Mouse (Mus musculus) spleen, adult 2 months (tissue): Measurements from ENCODE around the gene Sp3. TPM values are rescaled to one million over a fixed set of nuclear protein-coding genes. Genes with fewer than 3 reads are reported as not detected.
"Not testable (repeated sequence)": the region's sequence is repeated elsewhere in the genome, so short reads cannot be mapped to it uniquely, and the experiment has no call there.

Experiments
- DNase-seq, 2 experiments: peaks; one replicate each; pipeline versions ENCODE4 v3.0.0 to v3.0.0-alpha.2; 2012 to 2021; ENCODE audit warnings: low spot score in 2 of 2, low read depth in 1 of 2
- H3K27ac ChIP-seq: fragments of 200-500 bp; 2 replicates; pipeline ENCODE4 v1.5.1; 2012; ENCODE audit warnings: low read length, inconsistent platforms; ENCODE audit not compliant: insufficient read depth
- H3K27me3 ChIP-seq: fragments of 200-500 bp; 2 replicates; pipeline ENCODE4 v1.6.1; 2012; ENCODE audit warnings: mild to moderate bottlenecking, moderate library complexity, low read length, inconsistent platforms; ENCODE audit not compliant: control insufficient read depth, insufficient read depth
- H3K36me3 ChIP-seq: fragments of 200-500 bp; 2 replicates; pipeline ENCODE4 v1.6.1; 2012; ENCODE audit warnings: mild to moderate bottlenecking, low read length, inconsistent platforms; ENCODE audit not compliant: control insufficient read depth, insufficient read depth
- H3K4me1 ChIP-seq: fragments of 200-500 bp; 2 replicates; pipeline ENCODE4 v1.6.1; 2011; ENCODE audit warnings: inconsistent platforms; ENCODE audit not compliant: control insufficient read depth, insufficient read depth, insufficient read length
- H3K4me3 ChIP-seq: fragments of 200-500 bp; 2 replicates; pipeline ENCODE4 v1.5.1; 2011; ENCODE audit warnings: mild to moderate bottlenecking, inconsistent platforms; ENCODE audit not compliant: insufficient read depth, insufficient read length; ENCODE audit errors: extremely low read depth
- CTCF ChIP-seq: fragments of 200-500 bp; IDR thresholded peaks from 2 replicates; pipeline ENCODE4 v1.5.1; 2011; ENCODE audit warnings: mild to moderate bottlenecking, inconsistent platforms; ENCODE audit not compliant: insufficient read depth, insufficient read length, insufficient replicate concordance; ENCODE audit errors: extremely low read depth
- POLR2A ChIP-seq: fragments of 200-500 bp; IDR thresholded peaks from 2 replicates; pipeline ENCODE4 v1.6.1; 2011; ENCODE audit warnings: low read depth, low read length, inconsistent platforms
- WGBS: fragments of 180-500 bp; shearing (Covaris S2); methylation state at CpG from one replicate; pipeline ENCODE4 v1.1.7; 2018; 5-methylcytosine and 5-hydroxymethylcytosine counted together
- polyA plus RNA-seq: library from polyadenylated mRNA; depleted of rRNA; stranded (reverse); fragments of >200 nt; gene quantifications from 2 replicates; pipeline ENCODE4 v1.2.3, GENCODE M21; 2012

Sp3 gene
- polyA plus RNA-seq, 1 experiment: 9.4 TPM

GRCm38 (mm10) chr2:72994165-72994564 is 13.9 kb upstream of the Sp3 start:
- Histone ChIP-seq H3K4me1 (peaks cover 10% of the 10 kb centered on the region; the same call in 1 of the 2 replicates), H3K27me3 (no peaks in the 10 kb centered on the region), H3K36me3 (no peaks in the 10 kb centered on the region), H3K4me3 (no peak overlapping the region), H3K27ac (no peak overlapping the region)
- WGBS: 66% methylated on average over 2 of the region's 2 CpGs
- no peak for DNase-seq
- TF ChIP-seq CTCF (no peak), POLR2A (no peak)

GRCm38 (mm10) chr2:72992497-72992896 is 12.3 kb upstream of the Sp3 start:
- TF ChIP-seq CTCF (no peak), POLR2A (no peak)
- H3K27me3 ChIP-seq: no peaks in the 10 kb centered on the region

GRCm38 (mm10) chr2:72988945-72989344 is 8.7 kb upstream of the Sp3 start:
- H3K27ac ChIP-seq, H3K27me3 ChIP-seq, DNase-seq, H3K4me3 ChIP-seq, H3K36me3 ChIP-seq, H3K4me1 ChIP-seq: not testable (repeated sequence)
- WGBS: 93% methylated on average over 9 of the region's 9 CpGs

More at GRCm38 (mm10) chr2:72992497-72992896, 12.3 kb upstream of the Sp3 start:
- H3K4me1 ChIP-seq: peaks cover 6% of the 10 kb centered on the region; the same call in 1 of the 2 replicates
- no peak for DNase-seq
- no peaks in the 10 kb centered on the region; the same call in none of the 2 replicates for H3K36me3 ChIP-seq
- 96% methylated on average over 17 of the region's 17 CpGs for WGBS
- H3K27ac ChIP-seq: no peak overlapping the region
- H3K4me3 ChIP-seq: no peak overlapping the region

- Histone ChIP-seq H3K27me3 (no peaks in the 10 kb centered on the region), H3K4me1 (no peaks in the 10 kb centered on the region), H3K36me3 (no peaks in the 10 kb centered on the region; the same call in none of the 2 replicates), H3K4me3 (no peak within 1 kb of the TSS), H3K27ac (no peak within 1 kb of the TSS)
- 94% methylated on average over 5 of the region's 5 CpGs for WGBS
- DNase-seq: no peak
- TF ChIP-seq POLR2A (no peak), CTCF (no peak)
Measured at GRCm38 (mm10) chr2:72986616-72987015, 6.4 kb upstream of the Sp3 start, which contains the start of gene Gm11084. TSS of gene Gm11084 (minus strand) at chr2:72986716.

- 88% methylated on average over 1 of the region's 1 CpGs for WGBS
- DNase-seq: no peak
- Histone ChIP-seq H3K4me3 (no peak overlapping the region), H3K4me1 (no peaks in the 10 kb centered on the region), H3K27me3 (no peaks in the 10 kb centered on the region), H3K36me3 (no peaks in the 10 kb centered on the region; the same call in none of the 2 replicates), H3K27ac (no peak overlapping the region)
- TF ChIP-seq CTCF (no peak), POLR2A (no peak)
Measured at GRCm38 (mm10) chr2:72985516-72985915, 5.3 kb upstream of the Sp3 start.

- H3K4me1 ChIP-seq: no peaks in the 10 kb centered on the region
- no peak overlapping the region for H3K27ac ChIP-seq
- H3K27me3 ChIP-seq: no peaks in the 10 kb centered on the region
- 85% methylated on average over 4 of the region's 4 CpGs for WGBS
- H3K4me3 ChIP-seq: no peak overlapping the region
- DNase-seq: no peak
- no peaks in the 10 kb centered on the region; the same call in none of the 2 replicates for H3K36me3 ChIP-seq
- TF ChIP-seq POLR2A: no peak
- TF ChIP-seq CTCF: no peak
Measured at GRCm38 (mm10) chr2:72984806-72985205, 4.6 kb upstream of the Sp3 start.

GRCm38 (mm10) chr2:72983211-72983610 is 3.0 kb upstream of the Sp3 start:
- no peak for DNase-seq
- Histone ChIP-seq H3K4me3 (no peak overlapping the region), H3K36me3 (no peaks in the 10 kb centered on the region; the same call in 1 of the 2 replicates), H3K4me1 (no peaks in the 10 kb centered on the region), H3K27ac (no peak overlapping the region), H3K27me3 (no peaks in the 10 kb centered on the region)
- 91% methylated on average over 3 of the region's 3 CpGs for WGBS
- no peak for TF ChIP-seq CTCF
- TF ChIP-seq POLR2A: no peak
